Comparison of ENCODE assay signal across 9 mouse cellular contexts in the genomic region with DNA sequence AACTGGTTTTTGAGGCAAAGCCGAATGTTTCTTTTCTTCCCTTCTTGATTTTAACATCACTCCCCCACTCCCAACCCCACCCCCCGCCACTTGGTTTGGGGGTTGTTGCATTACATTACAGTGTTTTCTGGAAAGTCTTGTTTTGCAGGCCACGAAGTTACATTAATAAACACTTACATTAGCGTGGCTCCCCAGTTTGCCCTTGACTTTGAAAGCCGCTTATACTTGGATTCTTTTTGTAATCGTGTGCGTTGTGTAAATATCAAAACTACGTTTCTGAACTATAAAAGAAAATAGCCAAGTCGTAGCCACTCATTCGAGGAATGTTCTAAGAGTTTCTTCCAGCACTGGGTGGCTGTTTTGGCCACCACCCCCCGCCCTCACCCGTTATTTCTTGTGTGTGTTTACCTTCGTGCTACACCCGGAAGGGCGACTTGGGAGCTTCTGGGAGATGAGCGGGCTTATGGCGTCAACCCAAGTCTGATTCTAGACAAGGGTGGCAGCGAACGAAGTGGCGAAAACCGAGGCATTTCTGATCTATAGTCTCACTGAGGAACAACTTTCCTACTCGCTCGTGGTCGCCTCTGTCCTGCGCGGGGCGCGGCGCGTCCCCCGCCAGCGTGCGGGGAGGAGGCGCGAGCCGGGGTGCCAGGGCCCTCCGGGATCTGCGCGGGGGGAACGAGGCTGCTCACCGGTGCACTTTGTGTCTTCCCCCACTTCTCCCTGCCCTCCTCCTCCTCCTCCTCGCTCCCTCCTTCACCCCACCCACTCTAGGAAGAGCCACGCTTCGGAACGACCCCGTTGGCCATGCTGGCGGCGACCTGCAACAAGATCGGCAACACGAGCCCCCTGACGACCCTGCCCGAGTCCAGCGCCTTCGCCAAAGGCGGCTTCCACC. TPM values are rescaled to one million over a fixed set of nuclear protein-coding genes. Genes with fewer than 3 reads are reported as not detected.
DNase-seq lines count a peak whose midpoint lies in the region; ATAC-seq and TF ChIP-seq lines count a peak whose summit lies in the region.
"Had no signal": no experiment of that assay in that cellular context is flagged by ENCODE, and none has a peak within 500 bp of the region (broad histone marks: within the 10 kb centered on the region; RNA-seq: fewer than 3 reads in every experiment).

No protein-coding gene starts in this region.

- ATAC-seq in erythroblast, adult 5-6 weeks (replicated peaks; ENCODE audit: low FRiP score, poor library complexity, severe bottlenecking) = no peak
- ATAC-seq in forebrain, embryonic 14.5 days = no peak
- ATAC-seq in midbrain, postnatal 0 days (ENCODE audit: low FRiP score) = no peak

- peak overlapping the region; percentile 87 for H3K27ac ChIP-seq in forebrain, embryonic 14.5 days (ENCODE audit: low read depth, low read length)
- H3K27ac ChIP-seq in midbrain, postnatal 0 days (ENCODE audit: low read depth, low read length) = no peak overlapping the region

- peak overlapping the region; percentile 56 for H3K4me2 ChIP-seq in forebrain, embryonic 14.5 days (ENCODE audit: low read length)
- peak overlapping the region; percentile 38 for H3K4me2 ChIP-seq in midbrain, postnatal 0 days (ENCODE audit: low read depth, low read length, poor library complexity, severe bottlenecking)

- no peaks in the 10 kb centered on the region for H3K36me3 ChIP-seq in erythroblast, embryonic 14.5 days (ENCODE audit: control insufficient read depth)
- H3K36me3 ChIP-seq in E14TG2a.4 (ENCODE audit: insufficient read depth, low read length) = no peaks in the 10 kb centered on the region
- H3K36me3 ChIP-seq in forebrain, embryonic 14.5 days (ENCODE audit: control insufficient read depth, insufficient read depth, low read length) = peaks cover 13% of the 10 kb centered on the region; the same call in 1 of the 2 replicates
- no peaks in the 10 kb centered on the region for H3K36me3 ChIP-seq in midbrain, postnatal 0 days (ENCODE audit: insufficient read depth, low read length)

- peaks cover 24% of the 10 kb centered on the region for H3K4me1 ChIP-seq in erythroblast, embryonic 14.5 days (ENCODE audit: control insufficient read depth)
- H3K4me1 ChIP-seq in E14TG2a.4 (replicated peaks; ENCODE audit: low read depth, low read length) = peaks cover 43% of the 10 kb centered on the region
- H3K4me1 ChIP-seq in forebrain, embryonic 14.5 days (ENCODE audit: control insufficient read depth, insufficient read depth, low read length) = peaks cover 10% of the 10 kb centered on the region
- H3K4me1 ChIP-seq in midbrain, postnatal 0 days (ENCODE audit: insufficient read depth, low read length) = no peaks in the 10 kb centered on the region

- under 1% methylated on average over 48 of the region's 55 CpGs for WGBS in forebrain, embryonic 14.5 days
- WGBS in midbrain, postnatal 0 days = under 1% methylated on average over 42 of the region's 55 CpGs

- peak overlapping the region; percentile 35 for H3K4me3 ChIP-seq in erythroblast, embryonic 14.5 days (replicated peaks)
- H3K4me3 ChIP-seq in E14TG2a.4 (replicated peaks; ENCODE audit: low read length) = peak overlapping the region; percentile 68
- peak overlapping the region; percentile 51 for H3K4me3 ChIP-seq in forebrain, embryonic 14.5 days (ENCODE audit: low read depth, low read length)
- peak overlapping the region; percentile 31 for H3K4me3 ChIP-seq in midbrain, postnatal 0 days (ENCODE audit: low read depth, low read length)

- H3K27me3 ChIP-seq in erythroblast, embryonic 14.5 days (ENCODE audit: control insufficient read depth) = peaks cover 100% of the 10 kb centered on the region
- peaks cover 91% of the 10 kb centered on the region for H3K27me3 ChIP-seq in E14TG2a.4 (ENCODE audit: insufficient read depth, low read length)
- peaks cover 52% of the 10 kb centered on the region for H3K27me3 ChIP-seq in forebrain, embryonic 14.5 days (replicated peaks; ENCODE audit: control insufficient read depth, insufficient read depth, low read length)
- H3K27me3 ChIP-seq in midbrain, postnatal 0 days (ENCODE audit: insufficient read depth, low read length) = peaks cover 37% of the 10 kb centered on the region

- H3K9ac ChIP-seq in forebrain, embryonic 14.5 days (ENCODE audit: low read length) = peak overlapping the region; percentile 77
- no peak overlapping the region for H3K9ac ChIP-seq in midbrain, postnatal 0 days (replicated peaks; ENCODE audit: low read length, poor library complexity, severe bottlenecking)

- DNase-seq in forebrain, embryonic 14.5 days (ENCODE audit: low spot score) = peak; percentile 38
- peak; percentile 11 for DNase-seq in kidney, postnatal 14 days
- no peak for DNase-seq in midbrain, postnatal 0 days (ENCODE audit: low spot score)
- no peak for DNase-seq in frontal cortex, postnatal 25 days (ENCODE audit: low spot score in 2 of 2)
- DNase-seq in left cerebral cortex, postnatal 4 days = no peak

- H3K9me3 ChIP-seq in erythroblast, embryonic 14.5 days (ENCODE audit: control insufficient read depth, low read length) = peaks cover 36% of the 10 kb centered on the region
- H3K9me3 ChIP-seq in E14TG2a.4 (ENCODE audit: low read length) = no peaks in the 10 kb centered on the region
- H3K9me3 ChIP-seq in forebrain, embryonic 14.5 days (replicated peaks; ENCODE audit: control insufficient read depth, low read length) = no peaks in the 10 kb centered on the region
- H3K9me3 ChIP-seq in midbrain, postnatal 0 days (ENCODE audit: low read length) = no peaks in the 10 kb centered on the region

- intact Hi-C loops in left cerebral cortex, postnatal 4 days (cut with DNase I) = loop anchor here (5.0 kb wide), 1 partner anchor 755 kb away; no protein-coding TSS in a partner anchor

- TF ChIP-seq CTCF in E14TG2a.4 (conservative IDR thresholded peaks at IDR 0.05; ENCODE audit: low read length) = no peak
- no peak for TF ChIP-seq CTCF in midbrain, postnatal 0 days (IDR thresholded peaks at IDR 0.05)

RNA-seq across cellular contexts. Expression of gene Sp9, which starts 0.9 kb away (rescaled TPM):
- not detected in 2 replicates for polyA plus RNA-seq in erythroblast, embryonic 14.5 days (2012)
- not detected in 2 replicates for total RNA-seq in erythroblast, adult 5-6 weeks (2015; ENCODE audit: low replicate concordance)
- 0.51 TPM in 1 of 2 replicates, not detected in the other for total RNA-seq in erythroblast, adult 5-6 weeks (2017; ENCODE audit: low replicate concordance)
- 10.9 and 12.2 TPM in 2 replicates for polyA plus RNA-seq in forebrain, embryonic 14.5 days (2014; fragmentation: Nextera tagmentation; extraction: Ambion mirVana)
- 2.3 and 3.3 TPM in 2 replicates for total RNA-seq in midbrain, postnatal 0 days (2014; rRNA removed)
- polyA plus RNA-seq in midbrain, postnatal 0 days (2015; fragmentation: Nextera tagmentation; extraction: Ambion mirVana) = 1.7 and 2.0 TPM in 2 replicates
- 1 to 10 TPM; 7.8 to 8.2 TPM for total RNA-seq in left cerebral cortex, postnatal 4 days (2021)
- polyA plus RNA-seq: gonadal fat pad, adult 2 months had no signal

RNA-seq across cellular contexts. Expression of gene Scrn3, which starts 39.8 kb away (rescaled TPM):
- polyA plus RNA-seq in erythroblast, embryonic 14.5 days (2012) = 0.56 and 1.1 TPM in 2 replicates
- total RNA-seq in erythroblast, adult 5-6 weeks (2015; ENCODE audit: low replicate concordance) = 19.2 and 21.1 TPM in 2 replicates
- total RNA-seq in erythroblast, adult 5-6 weeks (2017; ENCODE audit: low replicate concordance) = 32.5 and 33.6 TPM in 2 replicates
- polyA plus RNA-seq in forebrain, embryonic 14.5 days (2014; fragmentation: Nextera tagmentation; extraction: Ambion mirVana) = 6.2 and 7.2 TPM in 2 replicates
- 4.2 and 5.7 TPM in 2 replicates for total RNA-seq in midbrain, postnatal 0 days (2014; rRNA removed)
- 5.4 and 6.5 TPM in 2 replicates for polyA plus RNA-seq in midbrain, postnatal 0 days (2015; fragmentation: Nextera tagmentation; extraction: Ambion mirVana)
- total RNA-seq in left cerebral cortex, postnatal 4 days (2021) = 1 to 10 TPM; 3.4 to 4.1 TPM

RNA-seq across cellular contexts. Expression of gene Cir1, which starts 39.9 kb away (rescaled TPM):
- polyA plus RNA-seq in erythroblast, embryonic 14.5 days (2012) = 9.0 and 9.7 TPM in 2 replicates
- total RNA-seq in erythroblast, adult 5-6 weeks (2015; ENCODE audit: low replicate concordance) = 57.6 and 67.9 TPM in 2 replicates
- total RNA-seq in erythroblast, adult 5-6 weeks (2017; ENCODE audit: low replicate concordance) = 76.7 and 127 TPM in 2 replicates
- 23.4 and 25.9 TPM in 2 replicates for polyA plus RNA-seq in forebrain, embryonic 14.5 days (2014; fragmentation: Nextera tagmentation; extraction: Ambion mirVana)
- 4.1 and 7.4 TPM in 2 replicates for total RNA-seq in midbrain, postnatal 0 days (2014; rRNA removed)
- 32.1 and 36.3 TPM in 2 replicates for polyA plus RNA-seq in midbrain, postnatal 0 days (2015; fragmentation: Nextera tagmentation; extraction: Ambion mirVana)
- 10 to 100 TPM; 22.9 to 25.1 TPM for total RNA-seq in left cerebral cortex, postnatal 4 days (2021)

RNA-seq across cellular contexts. Expression of gene Ola1, which starts 53.9 kb away (rescaled TPM):
- 2.8 and 3.4 TPM in 2 replicates for polyA plus RNA-seq in erythroblast, embryonic 14.5 days (2012)
- 31.8 and 31.9 TPM in 2 replicates for total RNA-seq in erythroblast, adult 5-6 weeks (2015; ENCODE audit: low replicate concordance)
- 23.3 and 27.5 TPM in 2 replicates for total RNA-seq in erythroblast, adult 5-6 weeks (2017; ENCODE audit: low replicate concordance)
- polyA plus RNA-seq in forebrain, embryonic 14.5 days (2014; fragmentation: Nextera tagmentation; extraction: Ambion mirVana) = 80.9 and 92.9 TPM in 2 replicates
- total RNA-seq in midbrain, postnatal 0 days (2014; rRNA removed) = 49.9 and 50.2 TPM in 2 replicates
- 87.3 and 91.7 TPM in 2 replicates for polyA plus RNA-seq in midbrain, postnatal 0 days (2015; fragmentation: Nextera tagmentation; extraction: Ambion mirVana)
- 100 to 1,000 TPM in 1 of 2 experiments, 10 to 100 TPM in 1; 99.6 to 106 TPM for total RNA-seq in left cerebral cortex, postnatal 4 days (2021)

Comparison
In these comparisons a context has a peak if more than half of its experiments do, and no peak if none do; other contexts are left out.
1. DNase-seq: peak in forebrain, embryonic 14.5 days (single experiment) and kidney, postnatal 14 days (single experiment); none in midbrain, postnatal 0 days (single experiment), frontal cortex, postnatal 25 days (0 of 2) and left cerebral cortex, postnatal 4 days (single experiment).
2. Peak in every context shown above with its lines, with median percentiles within 50 percentile points of each other: H3K4me3 ChIP-seq.